Mouse (Mus musculus): ENCODE data around the gene Sc5d.

Gene Sc5d

GRCm38 (mm10) chr9:42264145-42264544, at the start of gene Sc5d:
Gene Sc5d (minus strand): TSS chr9:42264256.
- peak; percentile 89 to 94 for DNase-seq

- DNase-seq: no peak
Measured at GRCm38 (mm10) chr9:42311311-42311710, 47.3 kb upstream of the Sc5d start.

GRCm38 (mm10) chr9:42303894-42304293, 39.8 kb upstream of the Sc5d start:
- DNase-seq: no peak

- no peak for DNase-seq
Measured at GRCm38 (mm10) chr9:42301082-42301633, 37.1 kb upstream of the Sc5d start.

GRCm38 (mm10) chr9:42296297-42296922, 32.4 kb upstream of the Sc5d start:
- no peak for DNase-seq

- no peak for DNase-seq
Measured at GRCm38 (mm10) chr9:42294131-42294530, 30.1 kb upstream of the Sc5d start.

- DNase-seq: no peak
Measured at GRCm38 (mm10) chr9:42293596-42293995, 29.5 kb upstream of the Sc5d start.

GRCm38 (mm10) chr9:42293051-42293450, 29.0 kb upstream of the Sc5d start:
- no peak for DNase-seq

- DNase-seq: no peak
Measured at GRCm38 (mm10) chr9:42279676-42280075, 15.6 kb upstream of the Sc5d start.

GRCm38 (mm10) chr9:42278046-42278445, 14.0 kb upstream of the Sc5d start:
- no peak for DNase-seq

- DNase-seq: no peak
Measured at GRCm38 (mm10) chr9:42277606-42278005, 13.6 kb upstream of the Sc5d start.

- DNase-seq: no peak
Measured at GRCm38 (mm10) chr9:42277162-42277561, 13.1 kb upstream of the Sc5d start.

GRCm38 (mm10) chr9:42275761-42276145, 11.7 kb upstream of the Sc5d start:
- DNase-seq: no peak

GRCm38 (mm10) chr9:42275027-42275760, 11.1 kb upstream of the Sc5d start:
- no peak for DNase-seq

- no peak for DNase-seq
Measured at GRCm38 (mm10) chr9:42273682-42274296, 9.7 kb upstream of the Sc5d start.

- DNase-seq: no peak
Measured at GRCm38 (mm10) chr9:42273174-42273573, 9.1 kb upstream of the Sc5d start.

- DNase-seq: no peak
Measured at GRCm38 (mm10) chr9:42272690-42273089, 8.6 kb upstream of the Sc5d start.

- no peak for DNase-seq
Measured at GRCm38 (mm10) chr9:42271456-42271855, 7.4 kb upstream of the Sc5d start.

GRCm38 (mm10) chr9:42270617-42271016, 6.6 kb upstream of the Sc5d start:
- no peak for DNase-seq

GRCm38 (mm10) chr9:42270081-42270480, 6.0 kb upstream of the Sc5d start:
- DNase-seq: no peak

- no peak for DNase-seq
Measured at GRCm38 (mm10) chr9:42268371-42268770, 4.3 kb upstream of the Sc5d start.

GRCm38 (mm10) chr9:42265309-42265708, 1.3 kb upstream of the Sc5d start:
- no peak for DNase-seq

- DNase-seq: peak in 1 of 2 experiments; percentile 34
Measured at GRCm38 (mm10) chr9:42263709-42264111, 346 bp downstream of the Sc5d start.

GRCm38 (mm10) chr9:42260481-42260880, 3.6 kb downstream of the Sc5d start:
- DNase-seq: no peak
